Mouse (Mus musculus) E14TG2a.4 (cell line): ENCODE measurements around the gene 1700001C02Rik.

Source experiments
- CTCF ChIP-seq: conservative IDR thresholded peaks from 2 replicates; pipeline ENCODE4 v1.5.1; 2014; ENCODE audit warnings: low read length
- NANOG ChIP-seq: IDR thresholded peaks from 2 replicates; pipeline ENCODE4 v1.6.1; 2014; ENCODE audit warnings: borderline replicate concordance, low read length, mixed read lengths
- POU5F1 ChIP-seq: IDR thresholded peaks from 2 replicates; pipeline ENCODE4 v1.6.1; 2014; ENCODE audit warnings: low read length, borderline replicate concordance

DNA sequence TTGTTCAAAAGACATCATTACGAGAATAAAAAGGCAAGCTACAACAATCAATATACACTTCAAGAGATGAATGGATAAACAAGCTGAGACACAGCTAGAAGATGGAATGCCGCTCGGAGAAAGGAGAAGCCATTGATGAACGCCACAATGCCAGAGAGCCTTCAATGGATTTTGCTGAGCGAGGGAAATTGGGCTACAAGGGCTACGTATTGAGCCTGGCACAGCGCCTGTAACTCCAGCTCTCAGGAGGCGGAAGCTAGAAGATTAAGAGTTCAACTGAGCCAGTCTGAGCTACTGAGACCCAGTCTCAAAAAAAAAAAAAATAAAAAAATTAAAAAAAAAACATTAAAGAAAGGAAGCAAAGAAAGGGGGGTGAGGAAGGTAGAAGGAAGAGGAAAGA lies 47.3 kb downstream of the 1700001C02Rik start:
- no peak for TF ChIP-seq CTCF
- TF ChIP-seq POU5F1: no peak
- TF ChIP-seq NANOG: no peak
